Mouse (Mus musculus): ENCODE measurements around the gene AL731706.2.

DNA sequence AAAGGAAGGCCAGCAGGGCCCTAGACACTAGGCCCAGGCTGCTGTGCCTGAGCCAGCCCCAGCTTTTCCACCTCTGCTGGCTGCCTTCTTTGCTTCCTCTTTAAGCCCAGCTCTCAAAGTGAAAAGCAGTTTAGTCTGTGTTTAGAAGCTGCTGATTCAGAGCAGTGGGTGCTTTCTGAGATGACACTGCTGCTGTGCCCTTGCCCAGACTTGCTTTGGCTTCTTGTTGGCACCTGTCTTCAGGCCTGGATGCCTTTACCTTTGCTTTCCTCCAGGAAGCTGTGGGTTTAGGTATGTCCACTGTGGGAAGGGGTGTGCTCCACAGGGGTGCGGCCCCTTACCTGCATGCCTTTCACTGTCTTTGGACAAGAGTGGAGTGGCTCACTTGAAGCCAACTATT, 34.0 kb upstream of the AL731706.2 start:
- no peak for TF ChIP-seq CTCF (IDR thresholded peaks at IDR 0.05; ENCODE audit: low read depth)
- no peak for TF ChIP-seq EP300 (IDR thresholded peaks at IDR 0.05; ENCODE audit: low read depth)

Data from liver, embryonic 14.5 days (tissue).